Mouse (Mus musculus): ENCODE measurements around the gene Vmn1r4. TPM values are rescaled to one million over a fixed set of nuclear protein-coding genes. Genes with fewer than 3 reads are reported as not detected.

The Vmn1r4 gene
- polyA plus RNA-seq, 1 experiment: not detected

GRCm38 (mm10) chr6:56920222-56921092, 3.4 kb upstream of the Vmn1r4 start:
- TF ChIP-seq POLR2A (IDR thresholded peaks at IDR 0.05; ENCODE audit: borderline replicate concordance, control insufficient read depth, low read depth, low read length): no peak
- H3K4me3 ChIP-seq (replicated peaks; ENCODE audit: control insufficient read depth, low read depth, low read length): no peak overlapping the region
- WGBS: 41% methylated on average over 12 of the region's 12 CpGs
- H3K27ac ChIP-seq (ENCODE audit: control insufficient read depth, insufficient read depth, low read depth, low read length, poor library complexity): peak overlapping the region; percentile 32; the same call in 1 of the 2 replicates
- peaks cover 8% of the 10 kb centered on the region for H3K4me1 ChIP-seq (ENCODE audit: control insufficient read depth, insufficient read depth, low read length)

- H3K27ac ChIP-seq (ENCODE audit: control insufficient read depth, insufficient read depth, low read depth, low read length, poor library complexity): peak overlapping the region; percentile 93
- TF ChIP-seq POLR2A (IDR thresholded peaks at IDR 0.05; ENCODE audit: borderline replicate concordance, control insufficient read depth, low read depth, low read length) (no peak), CTCF (IDR thresholded peaks at IDR 0.05; ENCODE audit: control insufficient read depth, insufficient read depth, low read length) (no peak)
- peak overlapping the region; percentile 99 for H3K4me3 ChIP-seq (replicated peaks; ENCODE audit: control insufficient read depth, low read depth, low read length)
- peaks cover 5% of the 10 kb centered on the region; the same call in 1 of the 2 replicates for H3K4me1 ChIP-seq (ENCODE audit: control insufficient read depth, insufficient read depth, low read length)
- under 1% methylated on average over 25 of the region's 25 CpGs for WGBS
These were observed 487 bp upstream of the Vmn1r4 start for GRCm38 (mm10) chr6:56923331-56923725.

- TF ChIP-seq POLR2A (IDR thresholded peaks at IDR 0.05; ENCODE audit: borderline replicate concordance, control insufficient read depth, low read depth, low read length): no peak
- no peak for TF ChIP-seq CTCF (IDR thresholded peaks at IDR 0.05; ENCODE audit: control insufficient read depth, insufficient read depth, low read length)
- no peak overlapping the region for H3K27ac ChIP-seq (ENCODE audit: control insufficient read depth, insufficient read depth, low read depth, low read length, poor library complexity)
- no peak overlapping the region for H3K4me3 ChIP-seq (replicated peaks; ENCODE audit: control insufficient read depth, low read depth, low read length)
- no peaks in the 10 kb centered on the region for H3K4me1 ChIP-seq (ENCODE audit: control insufficient read depth, insufficient read depth, low read length)
- WGBS: 29% methylated on average over 4 of the region's 4 CpGs
These were observed 8.0 kb downstream of the Vmn1r4 start for GRCm38 (mm10) chr6:56931648-56932415.

GRCm38 (mm10) chr6:56932464-56932863, 8.6 kb downstream of the Vmn1r4 start:
- no peaks in the 10 kb centered on the region for H3K4me1 ChIP-seq (ENCODE audit: control insufficient read depth, insufficient read depth, low read length)
- WGBS: 50% methylated on average over 2 of the region's 2 CpGs
- no peak for TF ChIP-seq CTCF (IDR thresholded peaks at IDR 0.05; ENCODE audit: control insufficient read depth, insufficient read depth, low read length)
- TF ChIP-seq POLR2A (IDR thresholded peaks at IDR 0.05; ENCODE audit: borderline replicate concordance, control insufficient read depth, low read depth, low read length): no peak

GRCm38 (mm10) chr6:56934366-56934765, 10.6 kb downstream of the Vmn1r4 start:
- Histone ChIP-seq H3K27ac (ENCODE audit: control insufficient read depth, insufficient read depth, low read depth, low read length, poor library complexity) (no peak overlapping the region), H3K4me1 (ENCODE audit: control insufficient read depth, insufficient read depth, low read length) (no peaks in the 10 kb centered on the region), H3K4me3 (replicated peaks; ENCODE audit: control insufficient read depth, low read depth, low read length) (no peak overlapping the region)
- TF ChIP-seq POLR2A (IDR thresholded peaks at IDR 0.05; ENCODE audit: borderline replicate concordance, control insufficient read depth, low read depth, low read length): no peak
- TF ChIP-seq CTCF (IDR thresholded peaks at IDR 0.05; ENCODE audit: control insufficient read depth, insufficient read depth, low read length): no peak
- WGBS: 47% methylated on average over 4 of the region's 4 CpGs

More at GRCm38 (mm10) chr6:56932464-56932863, 8.6 kb downstream of the Vmn1r4 start:
- Histone ChIP-seq H3K27ac (ENCODE audit: control insufficient read depth, insufficient read depth, low read depth, low read length, poor library complexity) (no peak overlapping the region), H3K4me3 (replicated peaks; ENCODE audit: control insufficient read depth, low read depth, low read length) (no peak overlapping the region)

GRCm38 (mm10) chr6:56956436-56956835, 32.6 kb downstream of the Vmn1r4 start:
- WGBS: 73% methylated on average over 5 of the region's 5 CpGs
- Histone ChIP-seq H3K27ac (ENCODE audit: control insufficient read depth, insufficient read depth, low read depth, low read length, poor library complexity) (no peak overlapping the region), H3K4me3 (replicated peaks; ENCODE audit: control insufficient read depth, low read depth, low read length) (no peak overlapping the region), H3K4me1 (ENCODE audit: control insufficient read depth, insufficient read depth, low read length) (no peaks in the 10 kb centered on the region)
- TF ChIP-seq CTCF (IDR thresholded peaks at IDR 0.05; ENCODE audit: control insufficient read depth, insufficient read depth, low read length) (no peak), POLR2A (IDR thresholded peaks at IDR 0.05; ENCODE audit: borderline replicate concordance, control insufficient read depth, low read depth, low read length) (no peak)

- H3K4me1 ChIP-seq (ENCODE audit: control insufficient read depth, insufficient read depth, low read length): no peaks in the 10 kb centered on the region
- no peak for TF ChIP-seq POLR2A (IDR thresholded peaks at IDR 0.05; ENCODE audit: borderline replicate concordance, control insufficient read depth, low read depth, low read length)
- H3K4me3 ChIP-seq (replicated peaks; ENCODE audit: control insufficient read depth, low read depth, low read length): no peak within 1 kb of the TSS
- no peak within 1 kb of the TSS for H3K27ac ChIP-seq (ENCODE audit: control insufficient read depth, insufficient read depth, low read depth, low read length, poor library complexity)
These were observed 46.2 kb downstream of the Vmn1r4 start, which contains the start of gene Vmn1r5 for GRCm38 (mm10) chr6:56969973-56970372. Gene Vmn1r5 (plus strand): TSS chr6:56970273.

GRCm38 (mm10) chr6:56996943-56997342, 73.1 kb downstream of the Vmn1r4 start, which contains the start of gene Vmn1r6:
Gene Vmn1r6 (plus strand): TSS chr6:56997243.
- TF ChIP-seq CTCF (IDR thresholded peaks at IDR 0.05; ENCODE audit: control insufficient read depth, insufficient read depth, low read length): no peak
- TF ChIP-seq POLR2A (IDR thresholded peaks at IDR 0.05; ENCODE audit: borderline replicate concordance, control insufficient read depth, low read depth, low read length): no peak
- WGBS: 84% methylated on average over 2 of the region's 2 CpGs
- Histone ChIP-seq H3K4me1 (ENCODE audit: control insufficient read depth, insufficient read depth, low read length) (no peaks in the 10 kb centered on the region), H3K4me3 (replicated peaks; ENCODE audit: control insufficient read depth, low read depth, low read length) (no peak within 1 kb of the TSS), H3K27ac (ENCODE audit: control insufficient read depth, insufficient read depth, low read depth, low read length, poor library complexity) (no peak within 1 kb of the TSS)

Other genes with a start within 250 kb of the Vmn1r4 start
- 63.2 and 133 TPM in 2 replicates for gene Lsm5, start 219.3 kb upstream of the Vmn1r4 start, polyA plus RNA-seq (2011; ENCODE audit: insufficient read depth, insufficient read length, low replicate concordance, missing spikeins)
- 1.9 and 3.6 TPM in 2 replicates for gene Avl9, start 209.1 kb upstream of the Vmn1r4 start, polyA plus RNA-seq (2011; ENCODE audit: insufficient read depth, insufficient read length, low replicate concordance, missing spikeins)
- 12.8 and 15.3 TPM in 2 replicates for gene Kbtbd2, start 126.2 kb upstream of the Vmn1r4 start, polyA plus RNA-seq (2011; ENCODE audit: insufficient read depth, insufficient read length, low replicate concordance, missing spikeins)
- 5.5 and 15.3 TPM in 2 replicates for gene Fkbp9, start 92.0 kb upstream of the Vmn1r4 start, polyA plus RNA-seq (2011; ENCODE audit: insufficient read depth, insufficient read length, low replicate concordance, missing spikeins)
- 188 and 205 TPM in 2 replicates for gene Nt5c3, start 83 bp upstream of the Vmn1r4 start, polyA plus RNA-seq (2011; ENCODE audit: insufficient read depth, insufficient read length, low replicate concordance, missing spikeins)
- not detected in 2 replicates for gene Vmn1r5, start 46.3 kb downstream of the Vmn1r4 start, polyA plus RNA-seq (2011; ENCODE audit: insufficient read depth, insufficient read length, low replicate concordance, missing spikeins)
- gene Vmn1r6, start 73.2 kb downstream of the Vmn1r4 start, polyA plus RNA-seq (2011; ENCODE audit: insufficient read depth, insufficient read length, low replicate concordance, missing spikeins): not detected in 2 replicates
- gene Vmn1r7, start 101.3 kb downstream of the Vmn1r4 start, polyA plus RNA-seq (2011; ENCODE audit: insufficient read depth, insufficient read length, low replicate concordance, missing spikeins): not detected in 2 replicates
- not detected in 2 replicates for gene Vmn1r8, start 108.3 kb downstream of the Vmn1r4 start, polyA plus RNA-seq (2011; ENCODE audit: insufficient read depth, insufficient read length, low replicate concordance, missing spikeins)
- not detected in 2 replicates for gene Vmn1r9, start 142.8 kb downstream of the Vmn1r4 start, polyA plus RNA-seq (2011; ENCODE audit: insufficient read depth, insufficient read length, low replicate concordance, missing spikeins)
- not detected in 2 replicates for gene Vmn1r10, start 185.4 kb downstream of the Vmn1r4 start, polyA plus RNA-seq (2011; ENCODE audit: insufficient read depth, insufficient read length, low replicate concordance, missing spikeins)
- not detected in 2 replicates for gene Vmn1r11, start 209.4 kb downstream of the Vmn1r4 start, polyA plus RNA-seq (2011; ENCODE audit: insufficient read depth, insufficient read length, low replicate concordance, missing spikeins)
- not detected in 2 replicates for gene Vmn1r12, start 232.9 kb downstream of the Vmn1r4 start, polyA plus RNA-seq (2011; ENCODE audit: insufficient read depth, insufficient read length, low replicate concordance, missing spikeins)